Mouse (Mus musculus) erythroblast, embryonic 14.5 days (primary cell): Measurements from ENCODE around the gene Ttll3.

Experiments used
- GATA1 ChIP-seq: IDR thresholded peaks from 2 replicates; pipeline ENCODE4 v1.6.1; 2012; ENCODE audit warnings: low read length, inconsistent platforms, mixed read lengths
- TAL1 ChIP-seq: IDR thresholded peaks from 3 replicates; pipeline ENCODE4 v1.6.1; 2012; ENCODE audit warnings: low read length, inconsistent platforms, mixed read lengths

- TF ChIP-seq TAL1 (no peak), GATA1 (no peak)
These were observed 22.4 kb upstream of the Ttll3 start for GRCm38 (mm10) chr6:113366639-113367038.
